Mouse (Mus musculus): ENCODE results near the gene Fam117b. TPM values are rescaled to one million over a fixed set of nuclear protein-coding genes. Genes with fewer than 3 reads are reported as not detected.
A peak's percentile ranks its signal among the peaks of the same experiment; 100 is the strongest.

The Fam117b gene
- polyA plus RNA-seq, 1 experiment from 2014 or later: 1.8 TPM

DNA sequence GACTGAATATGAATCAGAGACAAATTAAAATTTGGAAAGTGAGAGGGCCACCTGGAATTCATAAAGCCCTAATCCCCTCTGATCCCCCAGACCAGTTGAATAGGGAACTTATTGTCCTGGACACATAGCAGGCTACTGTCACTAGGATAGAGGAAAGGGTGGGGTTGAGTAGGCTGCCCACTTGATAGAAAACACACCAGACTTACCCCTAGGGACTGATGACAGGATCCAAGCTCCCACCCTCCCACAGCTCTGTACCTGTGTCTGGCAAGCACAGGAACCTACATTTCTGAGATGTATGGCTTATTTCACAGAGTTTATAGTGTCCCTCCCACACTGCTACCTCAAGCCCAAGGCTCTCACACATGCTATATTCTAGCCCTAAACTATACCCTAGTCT is 24.8 kb upstream of the Fam117b start:
- Histone ChIP-seq H3K36me3 (replicated peaks; ENCODE audit: insufficient read depth, low read length) (no peaks in the 10 kb centered on the region), H3K9me3 (ENCODE audit: low read length) (no peaks in the 10 kb centered on the region), H3K27me3 (ENCODE audit: insufficient read depth, low read length) (no peaks in the 10 kb centered on the region), H3K4me1 (ENCODE audit: insufficient read depth) (no peaks in the 10 kb centered on the region), H3K4me2 (ENCODE audit: low read depth, low read length) (no peak overlapping the region), H3K27ac (ENCODE audit: low read depth) (no peak overlapping the region), H3K9ac (replicated peaks) (no peak overlapping the region), H3K4me3 (ENCODE audit: low read depth, low read length) (no peak overlapping the region)
- no peak for TF ChIP-seq CTCF (IDR thresholded peaks at IDR 0.05; ENCODE audit: low read depth)
- no peak for TF ChIP-seq EP300 (IDR thresholded peaks at IDR 0.05; ENCODE audit: low read depth)
- ATAC-seq (no peak), DNase-seq (no peak)

DNA sequence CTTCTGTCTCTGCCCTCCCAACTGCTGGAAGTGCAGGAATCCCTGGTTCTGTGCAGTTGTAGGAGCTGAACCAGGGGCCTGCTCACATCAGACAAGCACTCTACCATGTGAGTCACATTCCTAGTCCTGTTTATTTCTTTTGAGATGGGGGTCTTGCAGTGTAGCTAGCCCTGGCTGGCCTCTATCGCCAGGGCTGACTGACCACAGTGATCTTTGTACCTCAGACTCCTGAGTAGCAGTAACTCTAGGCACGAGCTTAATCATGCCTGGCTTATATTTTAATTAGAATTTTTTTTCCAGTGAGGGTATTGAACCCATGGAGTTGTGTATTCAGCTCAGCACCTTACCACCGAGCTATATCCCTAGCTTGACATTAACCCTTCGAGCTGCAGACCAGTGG is 21.6 kb upstream of the Fam117b start:
- DNase-seq (no peak), ATAC-seq (no peak)
- Histone ChIP-seq H3K27me3 (ENCODE audit: insufficient read depth, low read length) (no peaks in the 10 kb centered on the region), H3K4me2 (ENCODE audit: low read depth, low read length) (no peak overlapping the region), H3K36me3 (replicated peaks; ENCODE audit: insufficient read depth, low read length) (no peaks in the 10 kb centered on the region), H3K4me3 (ENCODE audit: low read depth, low read length) (no peak overlapping the region), H3K27ac (ENCODE audit: low read depth) (no peak overlapping the region), H3K9me3 (ENCODE audit: low read length) (no peaks in the 10 kb centered on the region), H3K4me1 (ENCODE audit: insufficient read depth) (peaks cover 9% of the 10 kb centered on the region), H3K9ac (replicated peaks) (no peak overlapping the region)
- 65% methylated on average over 4 of the region's 4 CpGs for WGBS (ENCODE audit: insufficient replicate concordance)
- TF ChIP-seq CTCF (IDR thresholded peaks at IDR 0.05; ENCODE audit: low read depth) (no peak), EP300 (IDR thresholded peaks at IDR 0.05; ENCODE audit: low read depth) (no peak)

DNA sequence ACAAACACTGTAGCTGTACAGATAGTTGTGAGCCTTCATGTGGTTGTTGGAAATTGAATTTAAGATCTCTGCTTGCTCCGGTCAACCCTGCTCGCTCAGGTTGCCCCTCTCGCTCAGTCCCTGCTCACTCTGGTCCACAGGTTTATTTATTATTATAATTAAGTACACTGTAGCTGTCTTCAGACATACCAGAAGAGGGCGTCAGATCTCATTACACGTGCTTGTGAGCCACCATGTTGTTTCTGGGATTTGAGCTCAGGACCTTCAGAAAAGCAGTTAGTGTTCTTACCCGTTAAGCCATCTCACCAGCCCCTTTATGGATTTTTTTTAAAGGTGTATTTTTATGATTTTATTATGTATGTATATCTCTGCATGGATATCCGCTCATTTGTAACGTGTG is 20.0 kb upstream of the Fam117b start:
- H3K36me3 ChIP-seq (replicated peaks; ENCODE audit: insufficient read depth, low read length): no peaks in the 10 kb centered on the region
- H3K9ac ChIP-seq (replicated peaks): no peak overlapping the region
- no peaks in the 10 kb centered on the region for H3K27me3 ChIP-seq (ENCODE audit: insufficient read depth, low read length)
- H3K27ac ChIP-seq (ENCODE audit: low read depth): no peak overlapping the region
- 79% methylated on average over 8 of the region's 8 CpGs for WGBS (ENCODE audit: insufficient replicate concordance)
- no peak overlapping the region for H3K4me3 ChIP-seq (ENCODE audit: low read depth, low read length)
- ATAC-seq (no peak), DNase-seq (no peak)
- no peak overlapping the region for H3K4me2 ChIP-seq (ENCODE audit: low read depth, low read length)
- peaks cover 9% of the 10 kb centered on the region for H3K4me1 ChIP-seq (ENCODE audit: insufficient read depth)
- TF ChIP-seq CTCF (IDR thresholded peaks at IDR 0.05; ENCODE audit: low read depth): peak; percentile 36
- no peak for TF ChIP-seq EP300 (IDR thresholded peaks at IDR 0.05; ENCODE audit: low read depth)
- no peaks in the 10 kb centered on the region for H3K9me3 ChIP-seq (ENCODE audit: low read length)

DNA sequence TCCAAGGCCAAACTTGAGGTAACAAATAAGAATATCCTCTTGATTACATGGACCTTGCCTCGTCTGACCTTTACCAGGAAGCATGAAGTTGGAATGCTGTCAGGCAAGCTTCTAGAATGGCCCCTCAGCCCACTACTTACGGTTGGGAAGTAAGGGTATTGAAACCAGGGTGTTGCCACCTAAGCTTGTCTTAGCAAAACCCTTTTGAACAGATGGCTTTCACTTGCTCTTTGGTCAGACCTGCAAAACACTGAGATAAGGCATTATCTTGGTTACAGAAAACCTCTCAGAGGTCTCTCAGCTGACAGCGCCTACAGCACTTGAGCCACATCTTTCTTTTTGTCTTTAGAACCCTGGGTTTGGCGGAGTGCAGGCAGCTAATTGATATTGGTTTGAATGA is 18.8 kb upstream of the Fam117b start:
- peaks cover 9% of the 10 kb centered on the region for H3K4me1 ChIP-seq (ENCODE audit: insufficient read depth)
- no peak overlapping the region for H3K27ac ChIP-seq (ENCODE audit: low read depth)
- no peak overlapping the region for H3K4me3 ChIP-seq (ENCODE audit: low read depth, low read length)
- H3K36me3 ChIP-seq (replicated peaks; ENCODE audit: insufficient read depth, low read length): no peaks in the 10 kb centered on the region
- no peaks in the 10 kb centered on the region for H3K9me3 ChIP-seq (ENCODE audit: low read length)
- ATAC-seq (no peak), DNase-seq (no peak)
- no peaks in the 10 kb centered on the region for H3K27me3 ChIP-seq (ENCODE audit: insufficient read depth, low read length)
- WGBS (ENCODE audit: insufficient replicate concordance): 52% methylated on average over 4 of the region's 4 CpGs
- TF ChIP-seq CTCF (IDR thresholded peaks at IDR 0.05; ENCODE audit: low read depth) (no peak), EP300 (IDR thresholded peaks at IDR 0.05; ENCODE audit: low read depth) (no peak)
- no peak overlapping the region for H3K9ac ChIP-seq (replicated peaks)
- peak overlapping the region; percentile 26; the same call in 1 of the 2 replicates for H3K4me2 ChIP-seq (ENCODE audit: low read depth, low read length)

DNA sequence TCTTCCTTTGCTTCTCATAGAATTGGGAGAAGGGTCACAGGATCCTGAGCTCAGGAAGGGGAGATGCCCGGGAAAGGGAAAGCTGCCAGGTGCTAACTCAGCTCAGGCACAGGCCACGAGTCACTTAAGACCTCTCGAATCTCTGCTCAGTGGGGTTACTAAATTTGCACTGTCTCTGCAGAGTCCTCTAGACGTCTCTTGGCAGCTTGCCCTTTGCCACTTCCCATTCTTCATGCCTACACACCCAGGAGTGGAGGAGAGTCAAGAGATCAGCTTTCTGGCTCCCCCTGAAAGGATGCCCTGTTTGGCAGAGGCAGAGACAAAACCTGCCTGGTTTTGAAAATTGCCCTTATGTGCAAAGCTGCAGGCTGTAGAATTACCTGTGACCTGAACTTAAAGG is 17.4 kb upstream of the Fam117b start:
- Histone ChIP-seq H3K4me2 (ENCODE audit: low read depth, low read length) (no peak overlapping the region), H3K9me3 (ENCODE audit: low read length) (no peaks in the 10 kb centered on the region), H3K9ac (replicated peaks) (no peak overlapping the region), H3K4me1 (ENCODE audit: insufficient read depth) (peaks cover 9% of the 10 kb centered on the region), H3K36me3 (replicated peaks; ENCODE audit: insufficient read depth, low read length) (no peaks in the 10 kb centered on the region), H3K27me3 (ENCODE audit: insufficient read depth, low read length) (no peaks in the 10 kb centered on the region), H3K4me3 (ENCODE audit: low read depth, low read length) (no peak overlapping the region), H3K27ac (ENCODE audit: low read depth) (no peak overlapping the region)
- 19% methylated on average over 4 of the region's 4 CpGs for WGBS (ENCODE audit: insufficient replicate concordance)
- peak; percentile 35 for DNase-seq
- TF ChIP-seq EP300 (IDR thresholded peaks at IDR 0.05; ENCODE audit: low read depth) (no peak), CTCF (IDR thresholded peaks at IDR 0.05; ENCODE audit: low read depth) (no peak)
- no peak for ATAC-seq

DNA sequence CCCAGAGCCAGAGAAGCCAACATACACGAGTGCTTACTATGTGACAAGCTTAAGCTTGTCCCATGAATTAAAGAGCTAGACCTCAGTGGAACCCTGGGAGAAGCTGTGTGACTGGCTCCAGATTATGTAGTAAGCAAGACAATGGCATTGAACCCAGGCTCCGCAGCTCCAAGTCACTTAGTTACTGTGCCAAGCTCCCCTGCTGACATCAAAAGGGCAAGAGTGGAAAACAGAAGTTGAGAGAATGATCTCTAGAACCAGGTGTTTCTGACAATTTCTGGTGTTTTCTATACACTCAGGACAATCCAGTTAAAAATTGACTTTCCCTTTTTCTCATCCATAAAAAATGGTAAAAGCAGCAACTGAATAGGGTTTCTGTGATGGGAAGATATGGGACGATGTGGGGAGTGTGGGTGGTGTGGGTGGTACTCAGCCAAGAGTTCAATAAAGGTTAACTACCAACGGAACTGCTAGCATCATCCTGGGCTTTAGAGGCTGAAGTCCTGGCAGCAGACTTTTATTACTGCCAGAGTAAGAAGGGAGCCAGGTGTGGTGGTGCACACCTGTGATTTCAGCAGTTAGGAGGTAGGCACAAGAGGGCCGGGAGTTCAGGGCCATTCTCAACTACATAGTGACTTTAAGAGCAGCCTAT is 15.5 kb upstream of the Fam117b start:
- Histone ChIP-seq H3K9me3 (ENCODE audit: low read length) (no peaks in the 10 kb centered on the region), H3K27ac (ENCODE audit: low read depth) (no peak overlapping the region), H3K36me3 (replicated peaks; ENCODE audit: insufficient read depth, low read length) (no peaks in the 10 kb centered on the region), H3K4me2 (ENCODE audit: low read depth, low read length) (no peak overlapping the region), H3K4me1 (ENCODE audit: insufficient read depth) (peaks cover 16% of the 10 kb centered on the region), H3K4me3 (ENCODE audit: low read depth, low read length) (no peak overlapping the region), H3K27me3 (ENCODE audit: insufficient read depth, low read length) (no peaks in the 10 kb centered on the region), H3K9ac (replicated peaks) (no peak overlapping the region)
- 61% methylated on average over 5 of the region's 5 CpGs for WGBS (ENCODE audit: insufficient replicate concordance)
- ATAC-seq (no peak), DNase-seq (no peak)
- no peak for TF ChIP-seq EP300 (IDR thresholded peaks at IDR 0.05; ENCODE audit: low read depth)
- TF ChIP-seq CTCF (IDR thresholded peaks at IDR 0.05; ENCODE audit: low read depth): no peak

DNA sequence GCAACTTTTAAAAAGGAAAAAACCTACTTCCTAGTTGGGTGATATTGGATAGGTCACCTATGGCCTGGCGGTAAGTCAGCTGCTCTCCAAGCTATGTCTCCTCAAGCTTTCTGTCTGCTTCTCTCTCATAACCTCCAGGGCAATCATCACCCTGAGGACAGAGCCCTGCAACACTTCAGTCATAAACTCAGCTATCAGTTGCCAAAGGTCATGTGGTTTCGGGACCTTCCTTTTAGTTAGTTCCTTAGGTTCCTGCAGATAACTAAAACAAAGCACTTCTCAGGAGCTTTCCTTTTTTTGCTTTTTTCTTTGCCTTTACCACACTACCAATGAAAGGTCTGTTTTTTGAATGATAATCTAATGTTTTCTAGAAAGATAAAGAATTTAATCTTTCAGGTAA is 13.1 kb upstream of the Fam117b start:
- no peak overlapping the region for H3K4me3 ChIP-seq (ENCODE audit: low read depth, low read length)
- no peaks in the 10 kb centered on the region for H3K9me3 ChIP-seq (ENCODE audit: low read length)
- H3K27me3 ChIP-seq (ENCODE audit: insufficient read depth, low read length): no peaks in the 10 kb centered on the region
- no peak overlapping the region for H3K4me2 ChIP-seq (ENCODE audit: low read depth, low read length)
- H3K27ac ChIP-seq (ENCODE audit: low read depth): no peak overlapping the region
- DNase-seq: no peak
- TF ChIP-seq EP300 (IDR thresholded peaks at IDR 0.05; ENCODE audit: low read depth): no peak
- no peak for TF ChIP-seq CTCF (IDR thresholded peaks at IDR 0.05; ENCODE audit: low read depth)
- H3K9ac ChIP-seq (replicated peaks): no peak overlapping the region
- H3K36me3 ChIP-seq (replicated peaks; ENCODE audit: insufficient read depth, low read length): no peaks in the 10 kb centered on the region
- ATAC-seq: no peak
- H3K4me1 ChIP-seq (ENCODE audit: insufficient read depth): peaks cover 14% of the 10 kb centered on the region
- WGBS (ENCODE audit: insufficient replicate concordance): 59% methylated on average over 2 of the region's 2 CpGs
